7 mouse cellular contexts compared by ENCODE assay signal in genomic region chr13:119430164-119430563, GRCm38 (mm10). TPM values are rescaled to one million over a fixed set of nuclear protein-coding genes. Genes with fewer than 3 reads are reported as not detected.
A peak's percentile ranks its signal among the peaks of the same experiment; 100 is the strongest.
DNase-seq lines count a peak whose midpoint lies in the region; ATAC-seq and TF ChIP-seq lines count a peak whose summit lies in the region.

No protein-coding gene starts in this region.

- no peak for ATAC-seq in lung, postnatal 0 days
- no peak for ATAC-seq in hindbrain, embryonic 11.5 days (ENCODE audit: low FRiP score)
- no peak for ATAC-seq in liver, embryonic 12.5 days
- no peak for ATAC-seq in stomach, postnatal 0 days (ENCODE audit: low FRiP score, low TSS enrichment)

- H3K4me1 ChIP-seq in lung, postnatal 0 days (ENCODE audit: insufficient read depth, low read depth, low read length) = peaks cover 20% of the 10 kb centered on the region; the same call in 1 of the 2 replicates
- no peaks in the 10 kb centered on the region for H3K4me1 ChIP-seq in hindbrain, embryonic 11.5 days (replicated peaks; ENCODE audit: control insufficient read depth, insufficient read depth, low read length)
- H3K4me1 ChIP-seq in liver, embryonic 12.5 days = peaks cover 24% of the 10 kb centered on the region
- no peaks in the 10 kb centered on the region for H3K4me1 ChIP-seq in stomach, postnatal 0 days (replicated peaks; ENCODE audit: control insufficient read depth, insufficient read depth)

- TF ChIP-seq EP300 in lung, postnatal 0 days (IDR thresholded peaks at IDR 0.05) = no peak
- TF ChIP-seq EP300 in stomach, postnatal 0 days (optimal IDR thresholded peaks at IDR 0.05) = no peak

- H3K27ac ChIP-seq in lung, postnatal 0 days (ENCODE audit: low read length) = peak overlapping the region; percentile 95; the same call in 1 of the 2 replicates
- H3K27ac ChIP-seq in hindbrain, embryonic 11.5 days (ENCODE audit: low read depth, low read length) = no peak overlapping the region
- peak overlapping the region; percentile 89 for H3K27ac ChIP-seq in liver, embryonic 12.5 days
- peak overlapping the region; percentile 99; the same call in 1 of the 2 replicates for H3K27ac ChIP-seq in stomach, postnatal 0 days (replicated peaks)

- WGBS in lung, postnatal 0 days = 14% methylated on average over 8 of the region's 8 CpGs
- 24% methylated on average over 8 of the region's 8 CpGs for WGBS in hindbrain, embryonic 11.5 days
- 25% methylated on average over 8 of the region's 8 CpGs for whole genome bisulfite sequencing in liver, embryonic 12.5 days (ENCODE audit: insufficient replicate concordance)
- whole genome bisulfite sequencing in stomach, postnatal 0 days = 8% methylated on average over 8 of the region's 8 CpGs

- peak overlapping the region; percentile 97 for H3K4me3 ChIP-seq in lung, postnatal 0 days (ENCODE audit: low read depth, low read length)
- H3K4me3 ChIP-seq in hindbrain, embryonic 11.5 days (ENCODE audit: low read depth, low read length) = peak overlapping the region; percentile 95
- H3K4me3 ChIP-seq in liver, embryonic 12.5 days = peak overlapping the region; percentile 88
- H3K4me3 ChIP-seq in stomach, postnatal 0 days (ENCODE audit: low read depth, low read length) = peak overlapping the region; percentile 98

- no peaks in the 10 kb centered on the region for H3K36me3 ChIP-seq in lung, postnatal 0 days (ENCODE audit: insufficient read depth, low read length)
- no peaks in the 10 kb centered on the region for H3K36me3 ChIP-seq in hindbrain, embryonic 11.5 days (ENCODE audit: control insufficient read depth, insufficient read depth, low read length)
- H3K36me3 ChIP-seq in liver, embryonic 12.5 days = peaks cover 24% of the 10 kb centered on the region
- peaks cover 2% of the 10 kb centered on the region; the same call in 1 of the 2 replicates for H3K36me3 ChIP-seq in stomach, postnatal 0 days (ENCODE audit: control insufficient read depth, insufficient read depth, low read length)

- H3K9ac ChIP-seq in lung, postnatal 0 days (replicated peaks; ENCODE audit: low read depth) = peak overlapping the region; percentile 98; the same call in 1 of the 2 replicates
- H3K9ac ChIP-seq in hindbrain, embryonic 11.5 days (ENCODE audit: low read depth, low read length) = peak overlapping the region; percentile 100
- H3K9ac ChIP-seq in liver, embryonic 12.5 days = peak overlapping the region; percentile 98
- peak overlapping the region; percentile 98 for H3K9ac ChIP-seq in stomach, postnatal 0 days (ENCODE audit: low read length)

- no peaks in the 10 kb centered on the region for H3K9me3 ChIP-seq in lung, postnatal 0 days (ENCODE audit: low read length)
- H3K9me3 ChIP-seq in hindbrain, embryonic 11.5 days (ENCODE audit: control insufficient read depth, low read length) = no peaks in the 10 kb centered on the region
- no peaks in the 10 kb centered on the region for H3K9me3 ChIP-seq in liver, embryonic 12.5 days (replicated peaks)
- H3K9me3 ChIP-seq in stomach, postnatal 0 days (ENCODE audit: control insufficient read depth, low read length) = no peaks in the 10 kb centered on the region

- no peak for TF ChIP-seq CTCF in lung, postnatal 0 days (IDR thresholded peaks at IDR 0.05)
- TF ChIP-seq CTCF in stomach, postnatal 0 days (IDR thresholded peaks at IDR 0.05; ENCODE audit: low read depth) = no peak

- peak overlapping the region; percentile 84 for H3K4me2 ChIP-seq in lung, postnatal 0 days (replicated peaks; ENCODE audit: low read depth, low read length)
- H3K4me2 ChIP-seq in hindbrain, embryonic 11.5 days (replicated peaks; ENCODE audit: low read depth, low read length) = peak overlapping the region; percentile 63
- peak overlapping the region; percentile 97 for H3K4me2 ChIP-seq in liver, embryonic 12.5 days
- H3K4me2 ChIP-seq in stomach, postnatal 0 days (replicated peaks; ENCODE audit: low read depth) = peak overlapping the region; percentile 85

- no peaks in the 10 kb centered on the region for H3K27me3 ChIP-seq in lung, postnatal 0 days (replicated peaks; ENCODE audit: insufficient read depth, low read length)
- no peaks in the 10 kb centered on the region for H3K27me3 ChIP-seq in hindbrain, embryonic 11.5 days (ENCODE audit: control insufficient read depth, insufficient read depth, low read length)
- no peaks in the 10 kb centered on the region for H3K27me3 ChIP-seq in liver, embryonic 12.5 days (replicated peaks)
- no peaks in the 10 kb centered on the region for H3K27me3 ChIP-seq in stomach, postnatal 0 days (ENCODE audit: control insufficient read depth, insufficient read depth, low read length)

- peak; percentile 39 for DNase-seq in lung, postnatal 0 days (ENCODE audit: low spot score)
- DNase-seq in lung, postnatal 25 days (ENCODE audit: low spot score) = no peak
- peak; percentile 13 to 14 for DNase-seq in cerebellum, postnatal 14 days
- peak; percentile 46 for DNase-seq in hindbrain, embryonic 11.5 days (ENCODE audit: low spot score)
- DNase-seq in stomach, postnatal 0 days (ENCODE audit: low spot score) = no peak
- DNase-seq in adrenal gland, postnatal 4 days (ENCODE audit: low spot score in 2 of 2) = no peak

RNA-seq across cellular contexts. Expression of gene Paip1, which starts 1.8 kb away (rescaled TPM):
- 63.1 and 63.4 TPM in 2 replicates for polyA plus RNA-seq in lung, postnatal 0 days (2015; fragmentation: Nextera tagmentation; extraction: Ambion mirVana)
- polyA plus RNA-seq in hindbrain, embryonic 11.5 days (2014; fragmentation: Nextera tagmentation; extraction: Ambion mirVana) = 141 and 149 TPM in 2 replicates
- polyA plus RNA-seq in liver, embryonic 12.5 days (2016; fragmentation: Nextera tagmentation; extraction: Ambion mirVana) = 29.6 and 30.5 TPM in 2 replicates
- 41.8 and 47.1 TPM in 2 replicates for polyA plus RNA-seq in stomach, postnatal 0 days (2015; fragmentation: Nextera tagmentation; extraction: Ambion mirVana)
- 100 to 1,000 TPM; 149 to 151 TPM for total RNA-seq in adrenal gland, postnatal 4 days (2021)

RNA-seq across cellular contexts. Expression of gene 4833420G17Rik, which starts 32.4 kb away (rescaled TPM):
- polyA plus RNA-seq in lung, postnatal 0 days (2015; fragmentation: Nextera tagmentation; extraction: Ambion mirVana) = 42.5 and 45.5 TPM in 2 replicates
- polyA plus RNA-seq in hindbrain, embryonic 11.5 days (2014; fragmentation: Nextera tagmentation; extraction: Ambion mirVana) = 93.3 and 105 TPM in 2 replicates
- 27.6 and 29.7 TPM in 2 replicates for polyA plus RNA-seq in liver, embryonic 12.5 days (2016; fragmentation: Nextera tagmentation; extraction: Ambion mirVana)
- 24.1 and 24.4 TPM in 2 replicates for polyA plus RNA-seq in stomach, postnatal 0 days (2015; fragmentation: Nextera tagmentation; extraction: Ambion mirVana)
- total RNA-seq in adrenal gland, postnatal 4 days (2021) = 10 to 100 TPM; 42.9 to 43.8 TPM

RNA-seq across cellular contexts. Expression of gene Tmem267, which starts 57.7 kb away (rescaled TPM):
- 0.98 and 1.5 TPM in 2 replicates for polyA plus RNA-seq in lung, postnatal 0 days (2015; fragmentation: Nextera tagmentation; extraction: Ambion mirVana)
- 1.9 TPM in 2 replicates for polyA plus RNA-seq in hindbrain, embryonic 11.5 days (2014; fragmentation: Nextera tagmentation; extraction: Ambion mirVana)
- 0.37 and 0.45 TPM in 2 replicates for polyA plus RNA-seq in liver, embryonic 12.5 days (2016; fragmentation: Nextera tagmentation; extraction: Ambion mirVana)
- 1.2 and 1.3 TPM in 2 replicates for polyA plus RNA-seq in stomach, postnatal 0 days (2015; fragmentation: Nextera tagmentation; extraction: Ambion mirVana)
- total RNA-seq in adrenal gland, postnatal 4 days (2021) = 10 to 100 TPM; 12.1 to 13.2 TPM

RNA-seq across cellular contexts. Expression of gene 3110070M22Rik, which starts 58.0 kb away (rescaled TPM):
- polyA plus RNA-seq in lung, postnatal 0 days (2015; fragmentation: Nextera tagmentation; extraction: Ambion mirVana) = 0.79 and 1.2 TPM in 2 replicates
- 1.0 and 1.1 TPM in 2 replicates for polyA plus RNA-seq in hindbrain, embryonic 11.5 days (2014; fragmentation: Nextera tagmentation; extraction: Ambion mirVana)
- 0.21 and 0.33 TPM in 2 replicates for polyA plus RNA-seq in liver, embryonic 12.5 days (2016; fragmentation: Nextera tagmentation; extraction: Ambion mirVana)
- polyA plus RNA-seq in stomach, postnatal 0 days (2015; fragmentation: Nextera tagmentation; extraction: Ambion mirVana) = 0.75 and 1.2 TPM in 2 replicates
- total RNA-seq in adrenal gland, postnatal 4 days (2021) = 1 to 10 TPM; 1.7 to 2.0 TPM

Comparison
In these comparisons a context has a peak if more than half of its experiments do, and no peak if none do; other contexts are left out.
1. DNase-seq: peak in lung, postnatal 0 days (single experiment), cerebellum, postnatal 14 days (2 of 2) and hindbrain, embryonic 11.5 days (single experiment); none in lung, postnatal 25 days (single experiment), stomach, postnatal 0 days (single experiment) and adrenal gland, postnatal 4 days (0 of 2).
2. Peak in every context shown above with its lines, with median percentiles within 50 percentile points of each other: H3K4me2 ChIP-seq, H3K4me3 ChIP-seq and H3K9ac ChIP-seq.